Mouse (Mus musculus): ENCODE measurements around the gene Adcy3.
"Not testable (repeated sequence)": the region's sequence is repeated elsewhere in the genome, so short reads cannot be mapped to it uniquely, and the experiment has no call there.

Gene Adcy3

DNA sequence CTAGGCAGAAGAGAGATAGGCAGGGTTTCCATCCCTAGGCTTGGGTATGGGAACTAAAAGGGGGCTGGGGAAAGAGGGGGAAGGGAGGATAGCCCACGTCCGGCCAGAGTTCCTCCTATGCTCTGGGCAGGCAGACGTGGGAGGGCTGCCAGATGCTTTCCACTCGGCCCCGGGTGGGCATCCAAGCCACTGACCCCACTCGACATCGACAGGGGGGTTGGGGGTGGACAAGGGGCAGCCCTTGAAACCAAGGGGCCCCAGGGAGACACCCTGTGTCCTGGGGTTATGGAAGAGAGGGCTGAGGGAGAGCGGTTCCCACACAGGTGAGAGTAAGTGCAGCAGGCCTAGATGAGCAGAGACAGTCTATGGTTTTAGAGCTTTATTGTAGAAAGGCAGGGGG is 107.4 kb downstream of the Adcy3 start:
- DNase-seq (ENCODE audit: low read depth, low spot score): not testable (repeated sequence)

DNA sequence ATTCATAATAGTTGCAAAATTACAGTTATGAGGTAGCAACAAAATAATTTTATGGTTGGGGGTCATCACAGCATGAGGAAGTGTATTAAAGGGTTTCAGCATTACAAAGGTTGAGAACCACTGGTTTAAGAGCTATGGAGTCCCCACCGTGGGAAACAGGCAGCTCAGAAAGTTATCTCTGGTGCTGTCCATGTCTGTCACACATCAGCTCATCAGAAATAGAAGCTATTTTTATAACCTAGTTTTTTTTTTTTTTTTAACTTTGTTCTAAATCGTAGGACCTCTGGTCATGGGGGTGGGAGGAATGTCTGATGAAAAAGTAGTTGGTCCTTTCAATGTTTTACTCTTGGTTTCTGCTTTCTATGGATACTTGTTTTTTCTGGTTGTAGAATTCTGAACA is 110.9 kb downstream of the Adcy3 start:
- DNase-seq (ENCODE audit: low read depth, low spot score): no peak

DNA sequence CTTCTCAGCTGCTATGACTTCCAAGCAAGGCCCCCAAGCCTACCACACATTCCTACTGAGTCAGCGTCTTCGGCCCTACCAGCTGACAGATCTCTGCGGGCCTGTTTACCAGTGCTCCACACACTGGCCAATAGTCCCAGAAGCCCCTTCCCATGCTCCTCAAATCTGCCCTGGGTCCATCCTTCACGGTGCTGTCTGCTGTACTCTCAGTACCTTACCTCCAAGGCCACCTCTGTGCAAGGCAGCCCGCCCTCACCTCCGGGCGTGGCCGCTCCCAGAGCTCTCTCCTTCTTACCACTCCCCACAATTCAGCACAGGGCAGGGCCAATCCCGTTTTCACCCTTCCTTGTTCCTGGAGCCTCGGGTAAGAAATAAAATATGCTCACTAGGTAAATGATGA is 112.8 kb downstream of the Adcy3 start:
- no peak for DNase-seq (ENCODE audit: low read depth, low spot score)

DNA sequence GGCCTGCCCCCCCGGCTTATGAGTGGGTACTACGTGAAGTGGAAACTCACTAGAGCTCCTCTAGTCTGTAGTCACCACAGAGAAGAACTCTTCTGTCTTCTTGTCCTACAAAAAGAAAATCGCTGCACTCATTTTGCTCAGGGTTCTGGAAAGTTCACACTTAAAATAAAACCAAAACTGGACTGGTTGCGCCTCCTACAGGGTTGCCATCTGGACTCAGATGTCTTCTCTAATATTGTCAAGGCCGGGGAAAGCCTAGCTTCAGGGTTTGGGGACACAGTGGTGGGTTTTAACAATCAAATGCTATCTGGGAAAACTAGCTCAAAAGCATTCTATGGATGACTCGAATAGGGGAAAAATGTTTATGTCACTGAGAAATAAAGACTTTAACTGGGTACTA is 116.9 kb downstream of the Adcy3 start:
- DNase-seq (ENCODE audit: low read depth, low spot score): no peak

DNA sequence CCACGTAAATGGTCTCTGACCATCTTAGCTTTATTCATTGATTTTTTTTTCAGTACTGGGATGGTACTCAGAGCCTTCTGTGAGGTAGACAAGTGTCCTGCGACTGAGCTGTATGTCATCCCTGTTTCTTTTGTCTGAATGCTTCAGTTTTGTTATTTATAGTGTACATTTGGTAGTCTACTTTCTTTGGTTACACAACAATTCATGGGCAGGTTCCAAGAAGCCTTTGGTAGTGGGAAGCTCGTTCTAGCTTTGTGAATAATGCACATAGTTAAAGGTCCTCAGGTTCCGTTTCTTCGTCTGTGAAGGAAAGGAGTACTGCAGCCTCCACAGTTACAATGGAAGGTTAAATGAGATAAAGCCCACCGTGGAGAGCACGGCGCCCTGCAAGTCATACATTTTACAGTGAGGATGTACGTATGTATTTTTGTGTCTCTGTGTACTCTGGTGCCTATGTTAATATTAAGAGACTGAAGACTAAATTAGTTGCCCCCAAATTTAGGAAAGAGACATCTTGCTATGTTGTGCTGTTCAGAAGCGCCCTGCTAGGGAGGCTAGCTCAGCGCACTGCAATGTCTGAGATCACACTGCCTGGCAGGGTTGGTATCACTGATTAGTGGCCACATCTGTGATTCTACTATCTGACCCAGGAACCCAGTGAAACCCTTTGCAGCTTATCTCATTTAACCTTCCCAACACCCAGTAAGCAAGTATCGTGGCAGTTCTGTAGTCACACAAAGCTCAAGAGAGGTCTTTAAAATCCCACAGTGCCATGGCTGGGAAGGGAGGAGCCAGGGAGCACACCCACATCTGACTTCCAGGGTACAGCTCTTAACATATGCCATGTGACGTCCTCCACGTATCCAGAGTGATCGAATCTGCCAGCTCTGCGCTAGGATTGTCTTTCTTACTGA is 120.1 kb downstream of the Adcy3 start:
- DNase-seq (ENCODE audit: low read depth, low spot score): no peak

Data from mesoderm, embryonic 11.5 days (tissue).